Comparison of ENCODE assay signal across 9 mouse cellular contexts in genomic region chr19:24851456-24852315, GRCm38 (mm10). TPM values are rescaled to one million over a fixed set of nuclear protein-coding genes. Genes with fewer than 3 reads are reported as not detected.
A peak's percentile ranks its signal among the peaks of the same experiment; 100 is the strongest.
DNase-seq lines count a peak whose midpoint lies in the region; ATAC-seq and TF ChIP-seq lines count a peak whose summit lies in the region.
"Had no signal": no experiment of that assay in that cellular context is flagged by ENCODE, and none has a peak within 500 bp of the region (broad histone marks: within the 10 kb centered on the region; RNA-seq: fewer than 3 reads in every experiment).

No protein-coding gene starts in this region.

- no peaks in the 10 kb centered on the region for H3K9me3 ChIP-seq in lung, embryonic 14.5 days (ENCODE audit: low read depth, low read length)

- peak; percentile 90 for DNase-seq in lung, embryonic 14.5 days
- DNase-seq in lung, adult 18-20 months = no peak
- peak; percentile 76 for DNase-seq in gastrocnemius, postnatal 10 days
- peak; percentile 62 to 73 for DNase-seq in heart, postnatal 14 days
- DNase-seq in lung, postnatal 4 days = peak; percentile 50 to 59
- no peak for DNase-seq in left cerebral cortex, adult 2 months (ENCODE audit: extremely low spot score in 1 of 2, low spot score in 2 of 2)
- DNase-seq in cerebellum, adult 9-10 months = no peak

- TF ChIP-seq CTCF in lung, embryonic 14.5 days (IDR thresholded peaks at IDR 0.05; ENCODE audit: low read depth) = no peak
- no peak for TF ChIP-seq CTCF in left cerebral cortex, adult 2 months (IDR thresholded peaks at IDR 0.05)

- WGBS in lung, embryonic 14.5 days = 43% methylated on average over 21 of the region's 21 CpGs

- H3K27ac ChIP-seq in lung, embryonic 14.5 days (ENCODE audit: low read depth) = peak overlapping the region; percentile 39
- no peak overlapping the region for H3K27ac ChIP-seq in left cerebral cortex, adult 2 months

- H3K4me2 ChIP-seq in lung, embryonic 14.5 days = peak overlapping the region; percentile 50

- no peak overlapping the region for H3K4me3 ChIP-seq in lung, embryonic 14.5 days (ENCODE audit: low read depth, low read length)
- no peak overlapping the region for H3K4me3 ChIP-seq in left cerebral cortex, adult 2 months

- no peaks in the 10 kb centered on the region for H3K27me3 ChIP-seq in lung, embryonic 14.5 days (ENCODE audit: insufficient read depth, low read length)

- no peaks in the 10 kb centered on the region for H3K36me3 ChIP-seq in lung, embryonic 14.5 days (ENCODE audit: insufficient read depth)

- no peak overlapping the region for H3K9ac ChIP-seq in lung, embryonic 14.5 days

- intact Hi-C loops in heart, postnatal 14 days (cut with DNase I) = no loop called here
- intact Hi-C loops in left cerebral cortex, adult 2 months (cut with DNase I) = no loop called here

- H3K4me1 ChIP-seq in lung, embryonic 14.5 days (ENCODE audit: insufficient read depth) = peaks cover 11% of the 10 kb centered on the region

- peak; percentile 80 for ATAC-seq in lung, embryonic 14.5 days (ENCODE audit: insufficient read depth)

RNA-seq across cellular contexts. Expression of gene Pgm5, which starts 10.0 kb away (rescaled TPM):
- polyA plus RNA-seq in lung, embryonic 14.5 days (2014; fragmentation: Nextera tagmentation; extraction: Ambion mirVana) = 2.7 and 2.9 TPM in 2 replicates
- 10 to 100 TPM; 27.3 to 29.5 TPM for total RNA-seq in gastrocnemius, postnatal 10 days (2021)
- total RNA-seq in heart, postnatal 14 days (2021) = 10 to 100 TPM; 84.6 to 88.8 TPM
- total RNA-seq in left cerebral cortex, adult 2 months (2021) = 1 to 10 TPM; 6.2 to 6.3 TPM

RNA-seq across cellular contexts. Expression of gene Gm10053, which starts 23.8 kb away (rescaled TPM):
- 235 and 240 TPM in 2 replicates for polyA plus RNA-seq in lung, embryonic 14.5 days (2014; fragmentation: Nextera tagmentation; extraction: Ambion mirVana)
- 100 to 1,000 TPM; 367 to 503 TPM for total RNA-seq in gastrocnemius, postnatal 10 days (2021)
- 1,000 to 10,000 TPM; 1,073 to 1,123 TPM for total RNA-seq in heart, postnatal 14 days (2021)
- total RNA-seq in left cerebral cortex, adult 2 months (2021) = 100 to 1,000 TPM; 185 to 197 TPM

RNA-seq across cellular contexts. Expression of gene Foxd4, which starts 49.3 kb away (rescaled TPM):
- not detected in 2 replicates for polyA plus RNA-seq in lung, embryonic 14.5 days (2014; fragmentation: Nextera tagmentation; extraction: Ambion mirVana)
- not detected for total RNA-seq in gastrocnemius, postnatal 10 days (2021)
- not detected for total RNA-seq in heart, postnatal 14 days (2021)
- total RNA-seq in left cerebral cortex, adult 2 months (2021) = not detected
- polyA plus RNA-seq: large intestine, adult 2 months; small intestine, adult 2 months had no signal

Comparison
In these comparisons a context has a peak if more than half of its experiments do, and no peak if none do; other contexts are left out.
1. DNase-seq: peak in lung, embryonic 14.5 days (single experiment), gastrocnemius, postnatal 10 days (single experiment), heart, postnatal 14 days (2 of 2) and lung, postnatal 4 days (2 of 2); none in lung, adult 18-20 months (0 of 2), left cerebral cortex, adult 2 months (0 of 2) and cerebellum, adult 9-10 months (single experiment).